Mouse (Mus musculus) heart, adult 18-20 months (tissue): Measurements from ENCODE around the gene Prom1. TPM values are rescaled to one million over a fixed set of nuclear protein-coding genes. Genes with fewer than 3 reads are reported as not detected.
A peak's percentile ranks its signal among the peaks of the same experiment; 100 is the strongest.

Experiments
- DNase-seq, 2 experiments: peaks; one replicate each; pipeline ENCODE4 v3.0.0; 2021 to 2022; ENCODE audit warnings: mixed read lengths in 1 of 2
- total RNA-seq, 2 experiments: library from RNA; stranded (reverse); gene quantifications; 2 replicates each; pipeline ENCODE4 v1.2.3; 2021

The Prom1 gene
- total RNA-seq, 2 experiments from 2014 or later: 8.7 to 11.5 TPM

DNA sequence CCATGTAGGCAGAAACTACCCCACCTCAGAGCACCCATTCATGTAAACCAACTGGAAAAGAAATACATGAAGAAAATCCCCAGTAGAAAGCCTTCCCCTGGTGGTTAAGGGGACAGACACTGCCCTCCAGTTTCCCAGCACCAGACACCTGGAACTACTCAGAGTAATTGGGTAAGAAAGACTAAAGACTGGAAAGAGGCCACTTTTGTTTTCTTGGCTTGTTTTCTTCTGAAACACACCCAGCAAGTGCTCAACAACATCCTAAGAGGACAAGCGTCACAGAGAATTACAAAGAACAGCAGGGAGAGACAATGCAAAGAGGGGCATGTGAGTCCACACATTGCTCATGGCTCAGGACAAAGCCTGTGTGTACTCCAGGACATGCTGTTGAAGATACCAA lies 20.7 kb downstream of the Prom1 start:
- DNase-seq: peak in 1 of 2 experiments; percentile 10

GRCm38 (mm10) chr5:44080276-44081054 lies 21.4 kb downstream of the Prom1 start:
- no peak for DNase-seq

DNA sequence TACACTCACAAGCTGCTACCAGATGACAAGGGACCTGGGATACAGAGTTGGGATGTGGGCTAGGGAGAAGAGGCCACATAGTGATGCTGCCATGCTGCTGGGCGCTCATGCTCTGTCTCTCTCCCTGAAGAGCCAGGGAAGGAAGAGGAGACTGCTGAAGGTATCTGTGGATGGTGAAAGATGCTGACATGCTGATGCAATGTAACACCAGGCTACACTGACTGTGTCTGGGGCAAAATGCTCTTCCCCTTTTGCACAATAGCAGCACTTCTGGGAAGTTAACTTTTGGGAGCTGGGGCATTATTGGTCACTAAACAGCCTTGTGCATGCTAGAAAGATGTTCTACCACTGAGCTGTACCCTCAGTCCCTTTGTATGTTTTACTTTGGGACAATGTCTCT lies 26.4 kb downstream of the Prom1 start:
- no peak for DNase-seq

GRCm38 (mm10) chr5:44073634-44074033 lies 28.2 kb downstream of the Prom1 start:
- DNase-seq: no peak

DNA sequence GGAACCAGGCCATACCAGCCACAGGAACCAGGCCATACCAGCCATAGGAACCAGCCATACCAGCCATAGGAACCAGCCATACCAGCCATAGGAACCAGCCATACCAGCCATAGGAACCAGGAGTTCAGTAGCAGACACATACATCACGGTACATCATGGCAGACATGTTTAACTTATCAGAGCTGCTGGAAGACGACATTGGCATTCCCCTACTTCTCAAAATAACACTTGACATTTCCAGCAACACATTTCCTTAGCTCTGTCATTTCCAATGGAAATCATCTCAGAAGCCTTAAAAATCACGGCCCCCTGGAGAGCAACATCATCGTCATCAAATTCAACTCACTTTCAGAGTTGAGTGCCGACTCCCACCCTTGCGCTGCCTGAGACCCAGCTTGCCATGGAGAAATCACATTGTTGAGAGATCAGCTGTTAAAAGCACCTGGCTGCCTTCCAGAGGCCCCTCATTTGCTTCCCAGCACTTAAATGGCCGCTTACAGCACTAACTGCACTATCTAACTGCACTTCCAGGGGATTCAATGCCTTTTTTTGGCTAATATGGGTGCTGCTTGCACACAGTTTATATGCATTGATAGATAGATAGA lies 31.2 kb downstream of the Prom1 start:
- DNase-seq: no peak

DNA sequence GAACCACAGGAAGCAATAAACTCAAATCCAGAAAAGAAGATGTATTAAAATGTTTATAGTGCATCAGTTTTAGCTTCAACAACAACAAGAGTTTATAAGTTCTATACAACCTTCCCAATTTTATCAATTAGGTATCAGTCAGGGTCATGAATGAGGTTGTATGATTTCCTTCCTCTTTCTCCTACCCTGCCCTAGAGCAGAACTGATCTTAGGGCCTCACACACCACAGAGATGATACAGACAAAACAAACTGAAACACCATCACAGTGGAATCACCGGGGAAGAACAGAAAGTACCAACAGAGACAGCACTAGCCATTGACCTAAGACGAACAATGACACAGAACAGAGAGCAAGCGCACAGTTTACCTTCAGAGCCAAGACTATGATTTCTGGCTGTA lies 43.6 kb downstream of the Prom1 start:
- no peak for DNase-seq

- DNase-seq: peak in 1 of 2 experiments; percentile 4
Observed at GRCm38 (mm10) chr5:44050213-44050612, 51.6 kb downstream of the Prom1 start.

GRCm38 (mm10) chr5:44049395-44049976 lies 52.3 kb downstream of the Prom1 start:
- DNase-seq: no peak

- peak; percentile 17 to 47 for DNase-seq
Observed at GRCm38 (mm10) chr5:44048568-44049363, 53.1 kb downstream of the Prom1 start.

DNA sequence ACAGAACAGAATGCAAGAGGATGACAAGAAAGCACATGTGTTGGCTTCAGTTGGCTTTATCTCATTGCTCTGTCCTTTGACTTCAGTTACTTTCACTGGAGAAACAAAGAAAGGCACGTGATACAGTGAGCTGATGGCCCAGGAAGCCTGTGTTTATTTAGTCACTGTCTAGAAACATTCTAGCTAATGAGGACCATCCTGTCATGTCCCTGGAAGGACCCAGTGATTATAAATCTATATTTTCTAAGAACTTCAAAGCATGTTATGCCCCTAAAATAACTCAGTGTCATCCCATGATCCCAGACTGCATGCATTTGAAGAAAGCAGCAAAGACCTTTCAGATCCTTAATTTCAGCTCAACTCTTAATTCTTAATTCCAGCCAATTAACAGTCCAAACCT lies 60.1 kb downstream of the Prom1 start:
- DNase-seq: no peak

DNA sequence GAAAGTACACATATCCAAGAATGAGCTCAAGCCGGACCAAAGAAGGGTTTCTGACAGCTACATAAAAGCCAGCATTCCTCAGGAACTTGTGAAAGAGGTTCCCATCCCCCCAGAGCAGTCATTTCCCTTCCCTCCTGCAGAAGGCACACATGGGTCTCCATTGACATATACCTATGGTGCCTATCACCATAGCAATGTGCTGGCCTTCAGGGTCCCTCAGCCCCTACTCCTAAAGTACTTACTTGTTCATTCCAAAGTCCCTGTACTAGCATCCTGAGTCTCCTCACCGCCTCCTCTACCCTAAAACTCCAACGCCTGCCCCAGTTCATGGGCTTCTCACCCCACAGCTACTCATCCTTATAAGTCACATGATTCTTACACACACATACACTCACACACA lies 60.8 kb downstream of the Prom1 start:
- no peak for DNase-seq

DNA sequence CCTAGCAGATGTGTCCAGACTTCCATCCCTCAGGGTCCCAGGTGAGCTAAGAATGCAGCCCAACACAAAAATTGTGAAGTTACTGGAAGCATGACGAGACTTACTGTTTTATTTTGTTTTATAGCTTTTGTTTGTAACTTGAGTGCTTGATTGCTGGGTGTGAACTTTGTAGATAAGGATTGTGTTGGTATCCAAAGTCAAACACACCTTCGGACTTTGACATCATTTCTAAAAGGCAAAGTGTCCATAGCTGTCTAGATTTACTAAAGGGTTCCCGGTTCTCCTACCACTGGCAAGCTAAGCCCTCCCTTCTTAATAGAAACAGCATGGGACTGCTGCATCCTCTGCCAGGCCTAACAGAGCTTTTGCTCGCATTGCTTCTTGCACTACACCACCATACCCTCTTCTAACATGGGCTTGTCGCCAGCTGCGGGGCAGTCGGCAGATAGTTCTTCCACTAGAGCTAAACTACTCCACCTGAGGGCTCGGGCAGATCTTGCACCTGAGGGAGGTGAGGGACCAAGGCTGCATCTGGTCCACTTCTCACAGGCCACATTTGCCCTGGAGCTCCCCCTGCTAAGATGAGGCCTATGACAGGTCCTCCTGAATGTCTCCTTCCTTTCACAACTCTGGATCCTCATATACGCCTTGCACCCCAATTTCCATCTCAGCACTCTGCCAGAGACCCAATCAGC lies 103.4 kb downstream of the Prom1 start:
- DNase-seq: no peak

GRCm38 (mm10) chr5:43997626-43998025 lies 104.2 kb downstream of the Prom1 start:
- no peak for DNase-seq

DNA sequence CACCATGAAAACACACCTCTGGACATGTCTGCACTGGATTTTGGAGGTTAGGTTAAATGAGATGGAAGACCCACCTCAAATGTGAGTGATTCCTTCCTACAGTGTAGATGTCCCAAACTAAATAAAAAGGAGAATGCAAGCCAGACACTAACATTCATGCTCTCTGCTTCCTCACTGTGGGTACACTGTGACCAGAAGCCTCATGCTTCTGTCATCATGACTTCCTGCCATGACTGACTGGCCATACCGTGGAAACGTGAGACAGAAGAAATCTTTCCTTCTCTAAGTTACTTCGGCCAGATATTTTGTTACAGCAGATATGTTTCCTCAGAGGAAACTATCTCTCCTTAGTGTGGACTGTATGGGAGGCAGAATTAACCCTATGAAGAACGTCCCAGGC lies 105.7 kb downstream of the Prom1 start:
- DNase-seq: no peak

DNA sequence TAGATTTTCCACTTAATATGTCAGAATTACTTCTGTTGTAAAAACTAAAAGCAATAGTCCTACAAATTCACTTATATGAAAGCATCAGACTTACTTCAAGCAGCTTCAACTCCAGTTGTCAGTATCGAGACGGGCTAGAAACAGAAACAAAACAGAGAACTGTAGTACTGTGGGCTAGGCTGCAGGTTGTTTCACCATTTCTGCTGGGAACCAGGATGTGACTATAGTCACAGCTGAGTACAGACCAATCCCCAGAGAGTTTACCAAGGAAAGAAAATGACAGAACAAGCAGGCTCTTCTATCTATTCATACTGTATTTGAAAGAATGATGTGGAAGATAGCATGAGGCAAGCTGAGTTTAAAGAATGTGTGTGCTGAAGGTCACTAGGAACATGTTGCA lies 106.9 kb downstream of the Prom1 start:
- DNase-seq: no peak

- peak; percentile 46 to 75 for DNase-seq
Observed at GRCm38 (mm10) chr5:43990316-43990715, 111.5 kb downstream of the Prom1 start.

- no peak for DNase-seq
Observed at GRCm38 (mm10) chr5:43989017-43989416, 112.8 kb downstream of the Prom1 start.

- DNase-seq: no peak
Observed at GRCm38 (mm10) chr5:43986212-43986611, 115.6 kb downstream of the Prom1 start.

DNA sequence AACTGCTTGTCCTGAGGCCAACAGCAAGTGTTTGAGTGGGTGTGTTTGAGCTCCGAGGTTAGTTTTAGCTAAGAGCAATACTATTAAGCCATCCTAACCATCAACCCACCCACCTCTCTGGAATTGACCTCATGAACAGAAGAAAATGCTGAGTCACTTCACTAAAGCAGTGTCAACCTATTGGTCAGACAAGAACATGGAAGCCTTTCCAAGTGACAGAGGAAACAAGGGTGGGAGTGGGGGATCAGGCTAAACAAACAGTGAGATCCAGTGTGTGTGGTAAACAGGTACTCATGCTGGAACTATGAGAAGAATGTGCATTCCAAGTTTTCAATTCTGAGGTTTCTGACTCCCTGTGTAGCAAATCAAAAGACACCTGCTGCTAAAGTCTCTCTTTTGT lies 118.9 kb downstream of the Prom1 start:
- DNase-seq: no peak

- DNase-seq: no peak
Observed at GRCm38 (mm10) chr5:43981620-43982019, 120.2 kb downstream of the Prom1 start, which contains the start of gene Fgfbp1. Fgfbp1 (minus strand) TSS chr5:43981779.

DNA sequence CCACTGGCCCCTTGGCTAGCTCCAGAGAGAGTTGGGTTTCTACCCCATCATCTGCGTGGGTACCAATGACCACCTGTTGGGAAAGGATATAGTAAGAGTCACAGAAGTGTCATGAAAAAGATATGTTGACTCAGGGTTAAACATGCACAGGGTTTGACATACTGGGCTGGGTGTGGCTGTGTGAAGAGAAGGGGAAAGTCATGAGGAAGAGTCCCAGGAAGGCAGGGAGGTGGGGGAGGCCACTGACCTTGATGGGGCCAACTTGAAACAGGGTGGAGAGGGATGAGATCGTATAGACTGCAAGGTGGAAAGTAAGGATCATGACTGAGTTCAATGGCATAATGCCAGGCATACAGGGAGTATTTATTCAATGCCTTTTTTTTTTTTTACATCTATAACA lies 121.4 kb downstream of the Prom1 start:
- no peak for DNase-seq
